Mouse (Mus musculus): ENCODE data around the gene Lrrc4.

Gene Lrrc4

GRCm38 (mm10) chr6:28822296-28822695 is 9.3 kb downstream of the Lrrc4 start:
- DNase-seq = no peak

- no peak for DNase-seq
Observed at GRCm38 (mm10) chr6:28819509-28820358, 11.8 kb downstream of the Lrrc4 start.

- peak; percentile 92 for DNase-seq
Observed at GRCm38 (mm10) chr6:28817039-28817438, 14.5 kb downstream of the Lrrc4 start.

- DNase-seq = no peak
Observed at GRCm38 (mm10) chr6:28814895-28815294, 16.7 kb downstream of the Lrrc4 start.

- no peak for DNase-seq
Observed at GRCm38 (mm10) chr6:28813057-28813456, 18.5 kb downstream of the Lrrc4 start.

GRCm38 (mm10) chr6:28804751-28805150 is 26.8 kb downstream of the Lrrc4 start:
- DNase-seq = no peak

GRCm38 (mm10) chr6:28803678-28804279 is 27.8 kb downstream of the Lrrc4 start:
- DNase-seq = no peak

GRCm38 (mm10) chr6:28800976-28801375 is 30.6 kb downstream of the Lrrc4 start:
- DNase-seq = no peak

GRCm38 (mm10) chr6:28799818-28800217 is 31.7 kb downstream of the Lrrc4 start:
- DNase-seq = no peak

- no peak for DNase-seq
Observed at GRCm38 (mm10) chr6:28795792-28796515, 35.6 kb downstream of the Lrrc4 start.

- no peak for DNase-seq
Observed at GRCm38 (mm10) chr6:28795380-28795779, 36.2 kb downstream of the Lrrc4 start.

- no peak for DNase-seq
Observed at GRCm38 (mm10) chr6:28791809-28792208, 39.7 kb downstream of the Lrrc4 start.

GRCm38 (mm10) chr6:28791183-28791582 is 40.4 kb downstream of the Lrrc4 start:
- no peak for DNase-seq

- no peak for DNase-seq
Observed at GRCm38 (mm10) chr6:28789685-28790084, 41.9 kb downstream of the Lrrc4 start.

- DNase-seq = no peak
Observed at GRCm38 (mm10) chr6:28787133-28787532, 44.4 kb downstream of the Lrrc4 start.

- no peak for DNase-seq
Observed at GRCm38 (mm10) chr6:28785770-28786169, 45.8 kb downstream of the Lrrc4 start.

- no peak for DNase-seq
Observed at GRCm38 (mm10) chr6:28783953-28784352, 47.6 kb downstream of the Lrrc4 start.

GRCm38 (mm10) chr6:28783082-28783647 is 48.4 kb downstream of the Lrrc4 start:
- DNase-seq = no peak

GRCm38 (mm10) chr6:28781696-28782095 is 49.9 kb downstream of the Lrrc4 start:
- DNase-seq = no peak

- no peak for DNase-seq
Observed at GRCm38 (mm10) chr6:28771331-28771730, 60.2 kb downstream of the Lrrc4 start.

GRCm38 (mm10) chr6:28767891-28768481 is 63.6 kb downstream of the Lrrc4 start:
- DNase-seq = no peak

GRCm38 (mm10) chr6:28766622-28767021 is 64.9 kb downstream of the Lrrc4 start:
- no peak for DNase-seq

Data from heart, adult 11 months (tissue).